Mouse (Mus musculus) Muller cell, postnatal 12 days (primary cell): Measurements from ENCODE around the gene Noct.

Source experiments
- DNase-seq: peaks from one replicate; pipeline ENCODE4 v3.0.0-alpha.2; 2015; ENCODE audit errors: inconsistent ontology term

The Noct gene

GRCm38 (mm10) chr3:51230886-51231285 is 6.6 kb downstream of the Noct start:
- no peak for DNase-seq

- no peak for DNase-seq
Measured at GRCm38 (mm10) chr3:51231499-51231898, 7.3 kb downstream of the Noct start.

- DNase-seq = no peak
Measured at GRCm38 (mm10) chr3:51232205-51232910, 8.1 kb downstream of the Noct start.

GRCm38 (mm10) chr3:51233474-51233873 is 9.2 kb downstream of the Noct start:
- DNase-seq = no peak

- DNase-seq = peak; percentile 71
Measured at GRCm38 (mm10) chr3:51233918-51234751, 9.9 kb downstream of the Noct start.

GRCm38 (mm10) chr3:51234752-51235055 is 10.5 kb downstream of the Noct start:
- no peak for DNase-seq

GRCm38 (mm10) chr3:51238515-51238914 is 14.3 kb downstream of the Noct start:
- DNase-seq = no peak

- no peak for DNase-seq
Measured at GRCm38 (mm10) chr3:51239541-51239940, 15.3 kb downstream of the Noct start.

- DNase-seq = no peak
Measured at GRCm38 (mm10) chr3:51247704-51248103, 23.5 kb downstream of the Noct start.

- no peak for DNase-seq
Measured at GRCm38 (mm10) chr3:51248600-51248999, 24.4 kb downstream of the Noct start.

- DNase-seq = no peak
Measured at GRCm38 (mm10) chr3:51249460-51249859, 25.2 kb downstream of the Noct start.

- no peak for DNase-seq
Measured at GRCm38 (mm10) chr3:51249866-51250265, 25.6 kb downstream of the Noct start.

- no peak for DNase-seq
Measured at GRCm38 (mm10) chr3:51251057-51251456, 26.8 kb downstream of the Noct start.

- DNase-seq = no peak
Measured at GRCm38 (mm10) chr3:51252223-51252622, 28.0 kb downstream of the Noct start.

- DNase-seq = no peak
Measured at GRCm38 (mm10) chr3:51252689-51253402, 28.6 kb downstream of the Noct start.

GRCm38 (mm10) chr3:51254784-51255183 is 30.5 kb downstream of the Noct start:
- DNase-seq = no peak

- no peak for DNase-seq
Measured at GRCm38 (mm10) chr3:51256450-51256849, 32.2 kb downstream of the Noct start.

GRCm38 (mm10) chr3:51258070-51258469 is 33.8 kb downstream of the Noct start:
- no peak for DNase-seq

GRCm38 (mm10) chr3:51262942-51263341 is 38.7 kb downstream of the Noct start:
- no peak for DNase-seq

- DNase-seq = no peak
Measured at GRCm38 (mm10) chr3:51268434-51268833, 44.2 kb downstream of the Noct start.

- no peak for DNase-seq
Measured at GRCm38 (mm10) chr3:51270069-51270817, 46.0 kb downstream of the Noct start.

- DNase-seq = peak; percentile 99
Measured at GRCm38 (mm10) chr3:51275956-51276398, 51.7 kb downstream of the Noct start.
